Mouse (Mus musculus): ENCODE results near the gene Tm7sf3. TPM values are rescaled to one million over a fixed set of nuclear protein-coding genes. Genes with fewer than 3 reads are reported as not detected.

Tm7sf3 gene
- total and polyA plus RNA-seq, 3 experiments, result 18.3 to 27.1 TPM; not detected in 1

DNA sequence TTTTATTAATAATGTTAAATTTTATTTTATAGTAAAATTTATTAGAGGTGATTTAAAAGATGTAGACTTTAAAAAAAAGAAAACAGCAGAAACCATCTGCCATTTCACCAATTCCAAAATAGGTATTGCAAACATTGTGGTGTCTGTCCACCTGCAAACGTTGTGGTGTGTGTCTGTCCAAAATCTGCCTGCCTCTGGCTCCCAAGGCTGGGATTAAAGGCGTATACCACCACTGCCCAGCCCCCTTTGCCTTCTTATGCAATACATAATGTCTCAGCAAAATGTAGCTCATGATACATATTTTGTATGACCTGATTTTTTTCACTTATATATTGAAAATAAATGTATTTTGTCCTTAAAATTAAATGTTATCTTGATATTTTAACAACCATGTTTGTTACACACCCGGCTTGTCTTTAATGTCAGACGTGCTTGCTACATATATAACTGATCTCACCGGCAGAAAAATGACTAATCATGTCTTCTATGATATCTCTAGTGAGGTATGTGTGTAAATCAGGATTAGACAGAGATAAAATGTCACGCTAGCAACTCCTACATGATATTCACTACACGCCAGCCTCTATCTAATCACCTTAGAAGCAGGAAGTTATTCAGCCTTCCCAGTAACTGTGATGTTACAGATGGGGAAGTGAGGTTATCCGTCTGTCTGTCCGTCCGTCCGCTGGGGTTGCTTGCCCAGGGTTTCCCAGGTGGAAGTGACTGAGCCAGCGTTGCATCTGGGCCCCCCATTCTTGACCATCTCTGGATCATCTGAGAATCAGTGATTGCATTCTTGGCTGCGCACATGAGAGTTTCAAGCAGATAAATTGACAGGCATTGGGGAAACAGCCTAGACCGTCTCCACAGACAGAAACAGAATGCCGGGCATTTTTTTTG lies 28.6 kb upstream of the Tm7sf3 start:
- no peak overlapping the region for H3K9ac ChIP-seq (ENCODE audit: control insufficient read depth, low read depth, low read length, poor library complexity, severe bottlenecking)
- peaks cover 17 to 18% of the 10 kb centered on the region in 2 experiments for H3K4me1 ChIP-seq (ENCODE audit: control insufficient read depth in 1 of 2, insufficient read depth in 2 of 2, low read length in 2 of 2)
- H3K4me3 ChIP-seq (ENCODE audit: control insufficient read depth in 1 of 2, insufficient read depth in 1 of 2, low read depth in 2 of 2, low read length in 2 of 2), result peak overlapping the region; percentile 4 to 17; a peak in 2 of 4 replicates
- DNase-seq (ENCODE audit: low read depth, low spot score), result peak; percentile 70
- peak overlapping the region; percentile 33; the same call in 1 of the 2 replicates for H3K27ac ChIP-seq (ENCODE audit: control insufficient read depth, low read depth, low read length)
- no peak for TF ChIP-seq CTCF (IDR thresholded peaks at IDR 0.05 in 2 of 3, conservative IDR thresholded peaks at IDR 0.05 in 1 of 3; ENCODE audit: control insufficient read depth in 1 of 3, insufficient read depth in 1 of 3, low read depth in 2 of 3, low read length in 3 of 3, poor library complexity in 1 of 3, severe bottlenecking in 1 of 3)
- peak; percentile 97 for TF ChIP-seq ETS1 (IDR thresholded peaks at IDR 0.05; ENCODE audit: low read depth, low read length)
- TF ChIP-seq CHD1 (IDR thresholded peaks at IDR 0.05; ENCODE audit: low read depth, low read length), result no peak
- no peak for TF ChIP-seq ZKSCAN1 (IDR thresholded peaks at IDR 0.05; ENCODE audit: low read depth, low read length)
- TF ChIP-seq JUND (IDR thresholded peaks at IDR 0.05; ENCODE audit: low read depth, low read length), result no peak
- no peak for TF ChIP-seq KAT2A (conservative IDR thresholded peaks at IDR 0.05; ENCODE audit: low read depth, low read length)
- peak; percentile 42; the same call in 1 of the 2 replicates for TF ChIP-seq ELF1 (IDR thresholded peaks at IDR 0.05; ENCODE audit: low read depth, low read length)
- TF ChIP-seq RCOR1 (IDR thresholded peaks at IDR 0.05; ENCODE audit: low read depth, low read length), result peak; percentile 94
- TF ChIP-seq GATA1 (IDR thresholded peaks at IDR 0.05; ENCODE audit: low read depth, low read length), result peak; percentile 96
- TF ChIP-seq MYC (IDR thresholded peaks at IDR 0.05; ENCODE audit: low read depth, low read length), result peak; percentile 53; the same call in 1 of the 2 replicates
- peak; percentile 85 for TF ChIP-seq TCF12 (IDR thresholded peaks at IDR 0.05; ENCODE audit: low read depth, low read length)
- peak; percentile 71; the same call in 1 of the 2 replicates for TF ChIP-seq BHLHE40 (IDR thresholded peaks at IDR 0.05; ENCODE audit: borderline replicate concordance, low read depth, low read length)
- TF ChIP-seq MAZ (IDR thresholded peaks at IDR 0.05; ENCODE audit: low read depth, low read length), result no peak
- no peak for TF ChIP-seq ZC3H11A (IDR thresholded peaks at IDR 0.05; ENCODE audit: low read depth, low read length)
- TF ChIP-seq TBP (IDR thresholded peaks at IDR 0.05; ENCODE audit: low read depth, low read length), result no peak
- no peak for TF ChIP-seq POLR2AphosphoS2 (IDR thresholded peaks at IDR 0.05; ENCODE audit: low read length)
- no peak for TF ChIP-seq USF2 (IDR thresholded peaks at IDR 0.05; ENCODE audit: borderline replicate concordance in 1 of 2, insufficient read depth in 1 of 2, low read depth in 1 of 2, low read length in 2 of 2)
- TF ChIP-seq ZNF384 (IDR thresholded peaks at IDR 0.05; ENCODE audit: low read depth, low read length), result no peak
- TF ChIP-seq SIN3A (IDR thresholded peaks at IDR 0.05; ENCODE audit: low read length), result peak; percentile 68
- no peak for TF ChIP-seq SMC3 (IDR thresholded peaks at IDR 0.05; ENCODE audit: low read depth, low read length)
- TF ChIP-seq NRF1 (IDR thresholded peaks at IDR 0.05; ENCODE audit: insufficient read depth, low read depth, low read length, poor library complexity, severe bottlenecking), result no peak
- no peak for TF ChIP-seq ZMIZ1 (IDR thresholded peaks at IDR 0.05; ENCODE audit: low read depth, low read length)
- TF ChIP-seq E2F4 (IDR thresholded peaks at IDR 0.05; ENCODE audit: borderline replicate concordance, low read depth, low read length), result no peak
- TF ChIP-seq MYB (IDR thresholded peaks at IDR 0.05; ENCODE audit: low read depth, low read length), result peak; percentile 25; the same call in 1 of the 2 replicates
- no peak; the same call in none of the 2 replicates for TF ChIP-seq MXI1 (IDR thresholded peaks at IDR 0.05; ENCODE audit: low read depth, low read length)
- peak; percentile 88 to 91 for TF ChIP-seq EP300 (IDR thresholded peaks at IDR 0.05; ENCODE audit: low read depth in 1 of 2, low read length in 2 of 2)
- TF ChIP-seq POLR2A (IDR thresholded peaks at IDR 0.05; ENCODE audit: control insufficient read depth in 1 of 2, insufficient read depth in 1 of 2, low read depth in 1 of 2, low read length in 2 of 2, poor library complexity in 1 of 2), result no peak
- TF ChIP-seq POLR2AphosphoS5 (IDR thresholded peaks at IDR 0.05; ENCODE audit: borderline replicate concordance, low read depth, low read length), result no peak
- H3K27me3 ChIP-seq (ENCODE audit: control insufficient read depth in 1 of 2, insufficient read depth in 2 of 2, low read length in 2 of 2), result no peaks in the 10 kb centered on the region
- H3K36me3 ChIP-seq (ENCODE audit: control insufficient read depth in 1 of 2, insufficient read depth in 2 of 2, low read length in 2 of 2), result peaks cover 0 to 14% of the 10 kb centered on the region in 2 experiments; a peak in 2 of 4 replicates
- H3K9me3 ChIP-seq (replicated peaks; ENCODE audit: insufficient read depth, low read length), result no peaks in the 10 kb centered on the region
- no peaks in the 10 kb centered on the region for H3K79me2 ChIP-seq (ENCODE audit: control insufficient read depth, insufficient read depth, low read length, poor library complexity)
